Mouse (Mus musculus) retina, postnatal 7 days (tissue): Measurements from ENCODE around the gene St6gal1.

Experiments
- DNase-seq: peaks from one replicate; pipeline ENCODE4 v3.0.0-alpha.2; 2012; ENCODE audit warnings: low read depth, low spot score

St6gal1 gene

DNA sequence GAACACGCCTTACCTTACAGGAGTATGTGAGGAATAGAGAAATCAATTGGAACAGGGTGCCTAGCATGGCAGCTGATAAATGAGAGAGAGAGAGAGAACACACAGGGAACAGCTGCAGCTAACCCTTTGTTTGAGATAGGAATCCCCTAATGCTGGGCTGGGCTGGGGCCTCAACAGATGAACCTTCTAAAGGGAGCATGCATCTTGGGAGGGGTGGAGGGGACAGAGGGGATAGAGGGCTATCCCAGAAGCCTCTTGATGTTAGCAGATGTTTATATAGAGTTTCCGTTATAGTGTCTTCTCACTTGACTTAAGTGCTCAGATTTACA, 26.9 kb downstream of the St6gal1 start:
- DNase-seq, result no peak

DNA sequence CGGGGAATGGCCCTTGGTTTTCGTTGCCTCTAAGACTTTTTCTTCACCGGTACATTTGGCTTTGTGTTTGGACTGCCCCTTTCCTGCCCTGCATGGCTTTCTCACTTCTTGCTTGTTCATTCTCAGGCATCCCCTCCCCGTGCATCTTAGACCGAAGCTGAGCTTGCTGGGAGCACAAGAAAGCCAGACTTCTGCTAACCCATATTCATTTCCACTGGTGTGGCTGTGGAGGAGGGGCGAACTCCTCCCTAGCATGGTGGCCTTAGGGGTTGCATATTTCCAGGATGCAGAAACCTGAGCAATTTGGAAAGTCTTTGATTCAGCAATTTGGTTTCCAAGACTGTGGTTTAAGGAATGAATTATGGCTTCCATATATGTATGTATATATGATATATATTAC, 29.1 kb downstream of the St6gal1 start:
- DNase-seq, result no peak

DNA sequence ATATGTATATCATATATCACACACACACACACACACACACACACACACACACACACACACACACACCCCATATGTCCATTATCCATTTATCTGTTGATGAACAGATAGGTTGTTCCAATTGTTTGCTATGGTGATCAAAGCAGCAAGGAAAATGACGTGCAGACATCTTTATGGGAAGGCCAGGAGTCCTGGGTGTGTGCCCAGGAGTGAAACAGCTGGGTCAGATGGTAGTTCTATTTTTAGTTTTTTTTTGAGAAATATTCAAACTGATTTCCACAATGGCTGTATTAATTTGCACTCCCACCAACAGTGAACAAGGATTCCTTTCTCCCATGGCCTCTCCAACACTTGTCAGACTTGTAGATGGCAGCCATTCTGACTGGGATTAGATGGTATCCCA, 29.5 kb downstream of the St6gal1 start:
- no peak for DNase-seq

DNA sequence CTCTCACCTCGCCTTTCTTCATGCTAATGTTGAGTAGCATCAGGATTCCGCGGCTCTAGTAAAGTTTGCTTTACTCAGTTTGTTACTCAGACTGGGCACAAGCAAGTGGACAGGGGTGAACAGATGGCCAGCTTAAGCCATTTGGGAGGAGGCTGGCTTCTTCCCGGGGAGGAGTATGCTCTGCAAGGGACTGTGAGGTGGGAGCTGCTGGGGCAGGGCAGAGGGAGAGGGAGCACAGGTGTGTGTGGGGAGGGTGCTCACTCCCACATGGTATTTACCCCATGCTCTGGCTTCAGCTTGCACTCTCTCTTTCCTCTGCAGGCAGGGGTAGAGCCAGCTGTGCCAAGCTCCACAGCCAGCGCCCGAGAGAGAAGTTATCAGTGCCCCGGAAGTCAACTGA, 32.1 kb downstream of the St6gal1 start:
- no peak for DNase-seq

DNA sequence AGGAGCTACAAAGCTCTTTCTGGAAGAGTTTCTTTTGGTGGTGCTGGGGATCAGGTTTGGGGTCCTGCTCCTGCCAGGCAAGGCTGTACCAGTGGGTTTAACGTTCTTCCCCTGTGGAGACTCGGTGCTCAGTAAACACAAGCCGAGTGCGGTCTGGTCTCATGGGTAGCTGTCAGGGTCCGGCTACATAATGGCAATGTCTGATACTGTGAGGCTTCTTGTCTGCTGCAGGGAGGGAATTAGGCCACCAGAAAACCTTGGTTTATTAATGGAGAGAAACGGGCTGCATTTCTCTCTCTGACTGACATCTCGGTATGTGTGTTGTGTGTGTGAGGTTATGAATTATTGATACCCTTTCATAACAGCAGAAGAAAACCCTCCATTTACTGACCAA, 33.9 kb downstream of the St6gal1 start:
- DNase-seq, result no peak

DNA sequence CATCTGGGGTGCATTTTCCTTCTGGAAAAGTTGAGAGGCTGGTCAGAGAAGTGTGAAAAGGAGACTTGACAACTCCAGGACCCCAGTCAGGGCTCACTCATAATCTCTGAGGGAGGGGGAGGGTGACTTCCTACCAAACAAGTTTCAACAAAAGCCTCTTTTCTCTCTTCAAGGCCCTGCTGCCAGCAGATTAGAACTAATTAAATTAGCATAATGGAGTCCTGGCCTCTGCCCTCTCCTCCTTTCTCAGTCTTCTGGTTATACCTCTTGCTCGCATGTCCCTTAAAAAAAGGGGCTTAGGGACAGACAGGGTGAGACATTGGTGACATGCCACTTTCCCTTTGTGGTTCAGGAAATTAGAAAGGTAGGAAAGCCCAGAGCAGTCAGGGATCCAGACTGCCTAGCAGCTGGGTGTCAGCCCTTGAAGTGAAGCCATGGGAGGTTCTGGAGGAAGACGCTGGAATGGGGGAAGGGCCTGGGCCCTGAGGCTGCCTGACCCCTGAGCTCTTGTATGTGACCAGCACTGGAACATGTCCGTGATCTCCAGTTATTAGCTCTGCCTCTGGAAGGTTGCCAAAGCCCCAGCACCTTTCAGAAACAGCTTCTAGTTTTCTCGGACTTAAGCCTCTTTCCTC, 34.4 kb downstream of the St6gal1 start:
- DNase-seq, result peak; percentile 28

DNA sequence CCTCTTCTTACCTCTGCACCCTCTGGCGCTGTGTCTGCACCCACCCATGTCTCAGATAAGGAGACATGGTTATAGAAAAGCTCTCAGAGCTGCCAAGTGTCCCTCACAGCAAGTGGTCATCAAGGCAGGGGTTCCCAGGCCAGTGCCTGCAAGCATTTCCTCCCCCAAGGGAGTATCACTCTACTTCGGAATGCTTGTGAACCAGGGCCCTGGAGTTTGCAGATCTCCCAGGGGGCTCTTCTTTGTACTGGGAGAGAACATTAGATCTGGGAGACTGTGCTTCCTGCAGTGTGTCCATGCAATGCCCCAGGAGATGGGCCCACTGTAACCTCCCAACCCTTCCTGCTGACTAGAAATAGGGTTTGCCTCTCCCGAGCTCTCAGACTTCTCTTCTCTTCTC, 35.0 kb downstream of the St6gal1 start:
- no peak for DNase-seq

DNA sequence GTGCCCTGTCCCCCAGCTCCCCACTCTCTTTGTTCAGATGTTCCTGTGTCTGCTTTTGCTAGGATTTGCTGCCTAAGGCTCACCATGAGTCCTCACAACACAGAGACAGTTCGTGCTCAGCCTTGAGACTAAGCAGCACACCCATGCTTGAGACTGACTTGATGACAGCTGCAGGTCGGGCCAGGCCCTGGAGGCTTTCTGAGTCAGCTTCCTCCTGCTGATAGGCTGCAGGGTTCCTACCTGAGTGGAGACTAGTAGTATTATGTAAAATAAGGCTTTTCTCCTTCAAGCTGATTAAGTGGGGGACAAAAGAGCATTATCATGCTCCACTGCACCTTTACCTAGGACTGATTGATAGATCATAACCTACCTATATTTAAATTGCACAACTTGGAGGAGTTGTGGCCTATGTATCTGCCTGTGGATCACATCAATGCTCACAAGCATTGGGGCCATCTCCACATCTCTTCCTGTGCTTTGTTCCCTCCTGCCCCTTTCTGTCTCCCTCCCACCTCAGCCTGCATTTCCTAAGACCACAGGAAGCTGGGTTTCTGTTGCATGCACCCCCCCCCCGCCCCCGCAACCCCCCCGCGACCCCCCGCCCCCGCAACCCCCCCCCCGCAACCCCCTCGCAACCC, 37.7 kb downstream of the St6gal1 start:
- no peak for DNase-seq

DNA sequence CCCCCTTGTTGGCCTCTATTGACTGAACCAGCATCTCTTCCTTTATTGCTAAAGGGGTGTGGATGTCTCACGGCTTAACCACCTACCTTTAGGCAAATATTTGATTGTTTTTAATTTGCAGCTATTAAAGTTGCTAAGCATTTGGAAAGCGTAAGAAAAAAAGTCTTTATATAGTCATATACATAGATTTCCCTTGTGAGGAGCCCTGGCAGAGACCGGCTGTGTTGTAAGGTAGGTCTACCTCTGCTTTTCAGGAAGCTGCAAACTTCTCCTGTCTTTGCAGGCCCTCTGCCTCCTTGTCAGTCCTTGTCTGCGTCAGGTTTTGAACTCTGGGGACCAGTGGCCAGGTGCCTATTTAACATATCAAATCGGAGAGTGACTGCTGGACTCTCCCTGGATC, 38.3 kb downstream of the St6gal1 start:
- DNase-seq, result no peak

DNA sequence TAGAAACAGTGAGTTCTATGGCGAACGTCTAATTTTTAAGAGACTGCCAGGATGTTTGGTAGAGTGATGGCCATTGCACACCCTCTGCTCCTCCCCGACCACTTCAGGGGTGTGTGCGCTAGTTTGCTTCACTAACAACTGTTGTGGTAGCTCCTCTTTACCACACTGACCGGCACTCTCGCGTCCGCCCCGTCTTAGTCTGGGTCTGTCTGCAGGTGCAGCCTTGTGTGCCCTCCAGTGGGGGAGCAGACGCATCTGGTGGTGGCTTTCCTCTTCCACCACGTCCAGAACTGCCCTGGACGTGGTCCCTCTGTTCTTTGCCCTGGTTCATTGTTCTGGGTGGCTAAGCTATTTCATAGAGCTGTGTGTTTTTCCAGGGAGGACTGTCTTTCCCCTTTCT, 40.5 kb downstream of the St6gal1 start:
- DNase-seq, result no peak

DNA sequence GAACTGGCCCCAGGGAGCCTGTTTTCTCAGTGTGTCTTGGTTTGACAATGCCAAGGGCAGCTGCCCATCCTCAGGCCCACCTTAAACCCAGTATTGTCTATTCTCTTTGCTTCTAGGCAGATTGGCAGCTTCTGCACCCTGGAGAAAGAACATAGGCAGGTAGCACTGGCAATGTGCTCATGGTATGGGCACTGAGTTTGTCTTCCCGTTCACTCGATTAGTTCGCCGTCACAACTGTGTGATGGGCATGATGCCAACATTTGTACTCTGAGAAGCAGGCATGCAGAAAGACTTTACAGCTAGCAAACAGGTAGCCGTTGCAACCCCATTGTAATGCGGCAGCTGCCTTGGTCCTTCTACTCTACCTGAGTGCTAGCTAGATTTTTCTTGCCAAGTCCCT, 40.9 kb downstream of the St6gal1 start:
- no peak for DNase-seq

DNA sequence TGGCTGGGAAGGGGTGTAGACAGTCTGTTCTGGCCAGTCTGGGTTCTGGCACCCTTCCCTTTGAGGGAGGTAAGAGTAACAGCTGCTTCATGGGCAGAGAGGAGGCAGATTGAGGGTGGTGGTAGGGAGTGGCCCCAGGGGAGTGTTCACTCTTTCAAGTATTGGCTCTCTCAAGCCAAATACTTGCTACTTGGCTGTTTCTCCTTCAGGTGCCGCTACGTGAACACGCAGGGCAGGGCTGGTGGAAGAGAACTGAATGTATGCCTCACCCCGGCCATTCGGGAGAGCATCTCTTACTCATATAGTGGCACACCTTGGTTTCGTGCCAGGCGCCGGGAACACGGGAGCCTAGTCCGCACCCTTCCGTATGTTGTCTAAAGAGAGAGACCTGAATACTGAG, 41.8 kb downstream of the St6gal1 start:
- no peak for DNase-seq

DNA sequence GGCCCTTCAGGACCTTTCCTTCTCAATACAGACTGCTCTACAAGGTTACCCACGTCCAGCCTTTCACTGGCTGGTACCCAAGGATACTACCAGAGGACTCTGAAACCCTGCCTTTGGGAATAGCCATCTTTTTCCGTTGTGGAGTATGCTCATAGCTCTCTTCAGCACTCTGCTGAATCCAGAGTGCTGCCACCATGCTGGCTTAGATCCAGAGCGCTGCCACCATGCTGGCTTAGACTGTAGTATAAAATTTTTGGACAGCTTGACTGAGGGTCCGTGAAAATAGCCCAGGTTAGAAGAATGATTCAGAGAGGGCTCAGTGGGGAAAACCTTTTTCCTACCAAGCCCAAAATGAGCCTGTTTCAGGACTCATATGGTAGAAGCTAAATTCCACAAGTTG, 42.4 kb downstream of the St6gal1 start:
- DNase-seq, result no peak

DNA sequence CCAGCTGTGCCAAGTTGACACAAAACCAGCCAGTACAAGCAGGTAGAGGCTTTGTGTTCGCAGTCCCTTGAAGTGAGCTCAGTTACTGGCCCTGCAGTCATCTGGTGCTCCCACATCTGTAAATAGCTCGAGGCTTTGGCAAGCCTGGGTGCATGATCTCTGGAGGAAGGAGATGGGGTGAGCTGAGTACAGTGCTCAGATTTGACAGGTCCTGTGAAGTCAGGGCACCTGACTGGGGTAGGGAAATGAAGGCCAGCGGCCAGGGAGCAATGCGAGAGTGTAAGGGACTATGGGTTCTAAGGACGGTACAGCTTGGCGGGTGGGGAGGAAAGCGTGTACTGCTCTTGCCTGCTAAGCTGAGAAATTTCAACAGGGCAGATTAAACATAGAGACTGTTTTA, 43.7 kb downstream of the St6gal1 start:
- no peak for DNase-seq

DNA sequence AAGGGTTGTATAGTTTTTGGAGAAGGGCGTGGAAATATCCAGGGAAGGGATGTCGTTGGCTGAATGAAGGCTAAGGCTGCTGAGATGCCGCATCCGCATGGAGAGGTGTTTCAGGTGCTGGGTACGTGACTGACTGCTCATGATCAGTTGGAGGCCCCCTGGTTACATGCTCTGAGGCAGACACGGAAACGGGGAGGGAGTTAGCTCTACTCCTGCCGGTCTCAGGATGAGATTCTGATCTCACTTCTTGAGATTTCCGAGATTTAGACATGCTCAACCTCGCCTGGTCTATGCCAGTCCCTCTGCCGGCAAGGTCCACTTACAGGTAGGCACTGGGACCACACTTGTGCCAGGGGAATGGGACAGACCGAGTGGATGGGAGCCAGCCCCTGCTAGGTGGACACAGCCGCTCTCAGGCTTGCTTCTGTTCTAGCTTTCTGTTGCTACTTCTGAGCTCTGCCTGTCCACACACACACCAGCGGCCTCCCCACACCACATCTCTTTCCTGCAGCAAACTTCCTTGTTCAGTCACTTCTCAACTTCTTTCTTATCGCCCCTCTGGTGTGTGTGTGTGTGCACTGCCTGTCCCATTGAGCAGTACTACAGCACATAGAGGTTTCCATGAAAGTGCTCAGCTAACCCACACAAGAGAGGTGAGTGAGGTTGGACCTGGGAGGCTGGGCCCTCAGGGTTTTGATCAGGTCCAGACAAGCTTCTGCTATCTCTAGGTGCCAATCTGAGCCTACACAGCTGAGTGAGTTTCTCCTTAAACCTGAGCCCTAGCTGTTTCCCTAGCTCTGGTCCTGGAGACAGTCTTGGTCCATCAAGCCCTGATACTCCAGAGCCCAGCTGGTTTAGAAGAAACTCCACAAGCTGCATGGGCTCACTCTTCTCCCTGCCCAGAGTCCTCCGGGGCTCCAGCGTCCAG, 44.8 kb downstream of the St6gal1 start:
- DNase-seq, result no peak

DNA sequence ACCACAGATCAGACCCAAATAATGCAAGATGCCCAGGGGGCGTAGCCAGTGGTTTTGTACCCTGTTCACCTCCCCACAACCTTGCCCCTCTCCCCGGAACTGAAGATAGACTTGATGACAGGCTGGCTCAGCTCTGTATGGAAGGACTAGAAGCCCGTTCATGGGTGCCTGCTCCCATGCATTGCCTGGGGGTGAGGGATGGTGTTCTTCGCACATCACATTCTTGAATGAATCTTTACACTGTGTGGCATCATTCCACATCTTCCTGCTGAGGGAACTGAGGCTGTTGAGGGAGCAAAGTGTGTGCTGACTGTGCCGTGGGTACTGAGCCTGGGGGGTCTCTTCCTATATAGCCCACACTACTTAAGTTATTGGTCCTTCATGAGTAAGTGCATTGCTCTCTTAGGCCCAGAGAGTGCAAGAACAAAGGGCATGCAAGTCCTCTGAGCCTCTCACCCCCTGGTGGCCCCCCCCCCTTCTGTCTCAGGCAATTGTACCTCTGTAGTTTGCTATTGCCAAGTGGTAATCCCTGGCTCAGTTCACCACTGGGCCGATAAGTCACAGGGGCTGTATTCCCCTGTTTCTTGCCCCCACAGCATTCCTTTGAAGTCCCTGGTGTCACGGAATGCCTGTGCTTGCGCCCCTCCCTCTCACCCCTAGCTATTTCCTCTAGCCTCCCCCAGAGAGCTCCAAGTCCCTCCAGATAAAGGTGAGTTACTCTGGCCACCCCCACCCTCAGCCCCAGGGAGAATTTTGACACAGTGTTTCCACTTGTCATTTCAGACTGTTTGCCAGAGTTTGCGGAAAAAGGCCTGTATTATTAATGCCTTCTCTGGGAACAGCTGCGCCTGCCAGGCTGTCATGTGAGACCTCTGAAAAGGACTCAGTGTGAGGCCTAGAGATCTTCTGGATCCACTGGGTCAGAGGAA, 45.7 kb downstream of the St6gal1 start:
- no peak for DNase-seq

DNA sequence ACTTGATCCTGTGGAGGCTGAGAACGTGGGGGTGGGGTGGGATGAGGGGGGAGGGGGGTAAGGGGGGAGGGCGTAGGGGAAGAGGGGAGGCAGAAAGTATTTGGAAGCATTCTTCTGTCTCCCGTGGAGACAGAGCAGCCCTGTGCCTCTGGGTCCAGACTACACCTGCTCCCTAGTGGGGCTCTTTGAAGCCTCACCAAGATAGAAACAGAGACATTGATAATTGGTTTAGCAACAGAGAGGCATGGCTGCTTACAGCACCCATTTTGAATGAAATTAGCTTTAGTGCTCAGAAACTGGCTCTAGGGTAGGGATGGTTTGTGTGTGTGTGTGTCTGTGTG, 46.3 kb downstream of the St6gal1 start:
- DNase-seq, result no peak

DNA sequence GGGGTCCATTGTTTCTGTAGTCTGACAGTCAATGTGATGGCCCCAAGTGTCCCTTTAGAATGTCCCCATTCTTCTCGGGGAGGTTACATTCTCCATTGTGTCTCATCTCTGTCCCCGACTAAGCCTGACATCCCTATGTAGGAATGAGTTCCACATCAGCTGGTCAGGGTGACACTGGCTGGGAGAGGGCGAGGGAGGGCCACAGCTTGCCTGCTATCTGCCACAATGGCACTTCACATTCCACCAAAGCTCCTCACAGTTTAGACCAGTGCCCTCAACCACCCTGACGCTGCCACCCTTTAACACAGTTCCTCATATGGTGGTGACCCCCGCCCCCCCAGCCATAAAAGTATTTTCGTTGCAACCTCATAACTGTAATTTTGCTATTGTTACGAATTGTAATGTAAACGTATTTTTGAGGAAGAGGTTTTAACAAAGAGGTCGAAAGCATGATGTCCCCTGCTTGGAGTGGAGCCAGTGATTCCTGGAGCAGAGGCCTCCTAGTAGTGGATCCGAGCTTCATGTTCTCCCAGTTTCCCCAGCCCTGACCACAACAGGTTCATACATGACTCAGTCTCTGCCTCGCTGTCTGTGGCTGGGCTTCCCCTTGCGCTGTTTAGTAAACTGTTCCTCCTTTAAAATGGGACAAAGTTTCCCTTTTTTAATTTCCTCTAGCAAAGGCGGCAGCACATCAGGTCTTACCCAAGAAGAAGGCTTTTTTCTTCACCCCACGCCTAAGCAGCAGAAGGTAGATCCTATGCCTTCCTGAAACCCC, 47.4 kb downstream of the St6gal1 start:
- DNase-seq, result no peak

DNA sequence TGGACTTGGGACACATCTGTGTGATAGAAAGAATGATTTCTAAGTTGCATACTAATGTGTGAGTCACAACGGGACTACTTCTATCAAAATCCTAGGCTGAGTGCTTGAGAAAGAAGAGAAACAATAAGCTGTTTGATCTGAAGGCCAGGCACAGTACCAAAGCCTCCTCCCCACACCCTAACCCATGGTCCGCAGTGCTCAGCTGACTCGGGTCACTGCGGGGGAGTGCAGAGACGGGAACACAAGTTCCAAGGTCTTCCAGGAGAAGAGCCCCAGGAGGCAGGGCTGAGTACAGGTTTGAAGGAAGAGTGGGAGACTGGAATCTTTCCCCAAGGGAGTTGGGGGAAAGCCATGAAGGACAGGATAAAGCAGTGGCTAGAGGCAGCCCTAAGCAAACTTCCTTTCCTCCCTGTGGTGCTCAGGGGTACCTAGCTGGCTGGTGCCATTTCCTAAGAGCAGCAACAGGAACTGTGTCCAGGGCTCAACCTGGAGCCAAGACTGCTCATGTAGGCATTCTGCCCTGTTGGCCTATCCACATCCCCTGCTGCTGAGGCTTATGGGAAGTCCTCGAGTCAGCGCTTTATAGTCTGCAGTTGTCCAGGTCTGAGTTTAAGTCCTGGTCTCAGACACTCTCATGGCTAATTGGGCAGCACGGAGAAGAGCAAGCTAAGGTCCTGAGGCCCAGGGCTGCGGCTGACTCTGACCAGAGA, 48.1 kb downstream of the St6gal1 start:
- no peak for DNase-seq

DNA sequence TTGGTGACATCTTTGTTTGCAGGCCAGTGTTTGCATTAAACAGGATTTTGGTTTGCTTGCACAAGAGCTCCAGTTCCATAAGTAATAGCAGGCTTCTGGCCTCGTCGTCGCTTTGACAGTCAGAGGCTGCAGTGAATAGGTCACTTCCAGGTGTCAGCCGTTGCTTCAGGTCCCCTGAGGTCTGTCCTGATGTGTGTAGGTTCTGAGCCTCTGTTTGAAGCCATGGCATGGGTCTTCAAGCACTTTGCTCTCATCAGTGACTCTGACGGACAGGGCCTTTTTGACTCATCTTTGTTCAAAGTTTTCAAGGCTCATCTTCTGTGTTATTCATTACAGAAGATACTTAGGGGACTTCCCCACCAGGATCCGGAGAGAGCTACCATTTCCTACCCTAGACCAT, 49.5 kb downstream of the St6gal1 start:
- no peak for DNase-seq
